Mouse (Mus musculus) megakaryocyte, embryonic 14.5 days (primary cell): ENCODE measurements around the gene Pald1.

Experiments
- FLI1 ChIP-seq: IDR thresholded peaks from 2 replicates; pipeline ENCODE4 v1.6.1; 2012; ENCODE audit warnings: low read length, inconsistent platforms, mixed read lengths
- GATA1 ChIP-seq: IDR thresholded peaks from 3 replicates; pipeline ENCODE4 v1.6.1; 2012; ENCODE audit warnings: mixed read lengths, low read length, inconsistent platforms, borderline replicate concordance

DNA sequence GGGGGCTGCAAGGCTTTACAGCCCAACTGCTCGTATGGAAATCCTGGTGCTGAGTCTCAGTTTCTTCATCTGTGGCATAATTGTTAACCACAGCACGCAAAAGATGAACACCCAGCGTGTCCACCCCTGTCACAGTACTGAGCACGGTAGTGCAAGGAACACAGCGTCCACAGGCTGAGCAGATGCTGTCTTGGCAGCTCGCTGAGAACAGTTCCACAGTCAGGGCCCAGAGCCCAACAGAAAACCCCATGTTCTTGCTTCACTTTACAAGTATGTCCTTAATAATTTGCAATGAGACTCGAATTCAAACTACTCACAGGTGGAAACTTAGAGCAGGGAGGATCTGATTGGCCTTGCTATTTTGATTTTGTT is 109.5 kb downstream of the Pald1 start:
- TF ChIP-seq GATA1 (no peak), FLI1 (no peak)
